Mouse (Mus musculus) thymus, adult 2 months (tissue): ENCODE data around the gene Txnrd2.

ENCODE experiments used
- CTCF ChIP-seq: fragments of 200-500 bp; IDR thresholded peaks from 2 replicates; pipeline ENCODE4 v1.5.1; 2012; ENCODE audit warnings: mild to moderate bottlenecking, control low read depth, low read length, moderate library complexity, borderline replicate concordance; ENCODE audit not compliant: control insufficient read depth, poor library complexity, insufficient read depth; ENCODE audit errors: extremely low read depth
- POLR2A ChIP-seq: fragments of 200-500 bp; IDR thresholded peaks from 2 replicates; pipeline ENCODE4 v1.6.1; 2012; ENCODE audit warnings: mild to moderate bottlenecking, low read length, control low read depth, moderate library complexity; ENCODE audit not compliant: control insufficient read depth, poor library complexity, insufficient read depth; ENCODE audit errors: extremely low read depth

- TF ChIP-seq CTCF (no peak), POLR2A (no peak)
Measured at GRCm38 (mm10) chr16:18428011-18428515, 1.9 kb downstream of the Txnrd2 start.
